Mouse (Mus musculus): Measurements from ENCODE around the gene Ippk. TPM values are rescaled to one million over a fixed set of nuclear protein-coding genes. Genes with fewer than 3 reads are reported as not detected.

Ippk gene
- total and polyA plus RNA-seq, 3 experiments = 8.4 to 38.3 (median 27.0) TPM

- no peak for DNase-seq
Observed at GRCm38 (mm10) chr13:49430529-49430928, 9.5 kb downstream of the Ippk start.

- no peak for DNase-seq
Observed at GRCm38 (mm10) chr13:49433268-49434029, 12.4 kb downstream of the Ippk start.

GRCm38 (mm10) chr13:49435745-49436144, 14.7 kb downstream of the Ippk start:
- DNase-seq = no peak

- DNase-seq = no peak
Observed at GRCm38 (mm10) chr13:49436170-49436569, 15.1 kb downstream of the Ippk start.

- no peak for DNase-seq
Observed at GRCm38 (mm10) chr13:49444451-49444850, 23.4 kb downstream of the Ippk start.

GRCm38 (mm10) chr13:49449318-49449749, 28.3 kb downstream of the Ippk start:
- peak; percentile 84 for DNase-seq

- DNase-seq = peak; percentile 85
Observed at GRCm38 (mm10) chr13:49460276-49460675, 39.2 kb downstream of the Ippk start.

GRCm38 (mm10) chr13:49460692-49461414, 39.8 kb downstream of the Ippk start:
- DNase-seq = peak; percentile 48

GRCm38 (mm10) chr13:49461458-49462132, 40.5 kb downstream of the Ippk start:
- DNase-seq = peak; percentile 81

- no peak for DNase-seq
Observed at GRCm38 (mm10) chr13:49462921-49463320, 41.9 kb downstream of the Ippk start.

GRCm38 (mm10) chr13:49465875-49466274, 44.8 kb downstream of the Ippk start:
- no peak for DNase-seq

- peak; percentile 45 for DNase-seq
Observed at GRCm38 (mm10) chr13:49466393-49467075, 45.5 kb downstream of the Ippk start.

- DNase-seq = no peak
Observed at GRCm38 (mm10) chr13:49467585-49467984, 46.5 kb downstream of the Ippk start.

GRCm38 (mm10) chr13:49469002-49469401, 48.0 kb downstream of the Ippk start:
- no peak for DNase-seq

GRCm38 (mm10) chr13:49470319-49470718, 49.3 kb downstream of the Ippk start:
- DNase-seq = no peak

GRCm38 (mm10) chr13:49470806-49471205, 49.8 kb downstream of the Ippk start:
- peak; percentile 43 for DNase-seq

- DNase-seq = no peak
Observed at GRCm38 (mm10) chr13:49471981-49472675, 51.1 kb downstream of the Ippk start.

- DNase-seq = no peak
Observed at GRCm38 (mm10) chr13:49472676-49473005, 51.6 kb downstream of the Ippk start.

- DNase-seq = no peak
Observed at GRCm38 (mm10) chr13:49477887-49478286, 56.8 kb downstream of the Ippk start.

GRCm38 (mm10) chr13:49478851-49479374, 57.9 kb downstream of the Ippk start:
- DNase-seq = no peak

GRCm38 (mm10) chr13:49479399-49479798, 58.4 kb downstream of the Ippk start:
- no peak for DNase-seq
